Mouse (Mus musculus): ENCODE results near the gene Bub3.

The Bub3 gene

GRCm38 (mm10) chr7:131559986-131560696 lies at the start of gene Bub3:
Gene Bub3 (plus strand): TSS chr7:131560222.
- peak; percentile 95 for DNase-seq (ENCODE audit: low spot score)

GRCm38 (mm10) chr7:131539979-131540378 lies 20.0 kb upstream of the Bub3 start:
- DNase-seq (ENCODE audit: low spot score): peak; percentile 56

GRCm38 (mm10) chr7:131541184-131542114 lies 18.6 kb upstream of the Bub3 start:
- DNase-seq (ENCODE audit: low spot score): no peak

- DNase-seq (ENCODE audit: low spot score): peak; percentile 47
Observed at GRCm38 (mm10) chr7:131542115-131542871, 17.7 kb upstream of the Bub3 start, which contains the start of gene Hmx3. Gene Hmx3 (plus strand): TSS chr7:131542867.

GRCm38 (mm10) chr7:131542872-131543622 lies 17.0 kb upstream of the Bub3 start:
- DNase-seq (ENCODE audit: low spot score): no peak

- DNase-seq (ENCODE audit: low spot score): no peak
Observed at GRCm38 (mm10) chr7:131543623-131544481, 16.2 kb upstream of the Bub3 start.

- DNase-seq (ENCODE audit: low spot score): no peak
Observed at GRCm38 (mm10) chr7:131544871-131545270, 15.2 kb upstream of the Bub3 start.

GRCm38 (mm10) chr7:131545701-131546385 lies 14.2 kb upstream of the Bub3 start:
- no peak for DNase-seq (ENCODE audit: low spot score)

- DNase-seq (ENCODE audit: low spot score): no peak
Observed at GRCm38 (mm10) chr7:131546423-131546822, 13.6 kb upstream of the Bub3 start.

- no peak for DNase-seq (ENCODE audit: low spot score)
Observed at GRCm38 (mm10) chr7:131547481-131547880, 12.5 kb upstream of the Bub3 start.

GRCm38 (mm10) chr7:131548473-131548872 lies 11.5 kb upstream of the Bub3 start, which contains the start of gene Hmx2:
Gene Hmx2 (plus strand): TSS chr7:131548773.
- DNase-seq (ENCODE audit: low spot score): no peak

- DNase-seq (ENCODE audit: low spot score): no peak
Observed at GRCm38 (mm10) chr7:131551471-131551870, 8.6 kb upstream of the Bub3 start.

GRCm38 (mm10) chr7:131551931-131552741 lies 7.9 kb upstream of the Bub3 start:
- DNase-seq (ENCODE audit: low spot score): no peak

- DNase-seq (ENCODE audit: low spot score): no peak
Observed at GRCm38 (mm10) chr7:131552781-131553180, 7.2 kb upstream of the Bub3 start.

GRCm38 (mm10) chr7:131553771-131554175 lies 6.2 kb upstream of the Bub3 start:
- no peak for DNase-seq (ENCODE audit: low spot score)

- no peak for DNase-seq (ENCODE audit: low spot score)
Observed at GRCm38 (mm10) chr7:131554341-131555180, 5.5 kb upstream of the Bub3 start.

- peak; percentile 44 for DNase-seq (ENCODE audit: low spot score)
Observed at GRCm38 (mm10) chr7:131555301-131556081, 4.5 kb upstream of the Bub3 start.

Measured in yolk sac, embryonic 10.5 days (tissue).